Mouse (Mus musculus) neural tube, embryonic 12.5 days (tissue): ENCODE measurements around the gene Rhbdd1. TPM values are rescaled to one million over a fixed set of nuclear protein-coding genes. Genes with fewer than 3 reads are reported as not detected.

Experiments used
- ATAC-seq: fragments of 200-750 bp; cut with Nextera tagmentation; 2 replicates; pipeline ENCODE4 v1.8.0; 2017; ENCODE audit warnings: low read depth, mild to moderate bottlenecking, moderate TSS enrichment, moderate library complexity; ENCODE audit not compliant: low FRiP score
- H3K27ac ChIP-seq: fragments of 300-500 bp; sonication (generic); 2 replicates; pipeline ENCODE4 v1.5.1; 2016
- H3K27me3 ChIP-seq: fragments of 300-500 bp; sonication (generic); replicated peaks from 2 replicates; pipeline ENCODE4 v1.6.1; 2016; ENCODE audit warnings: mild to moderate bottlenecking
- H3K36me3 ChIP-seq: fragments of 300-500 bp; sonication (generic); 2 replicates; pipeline ENCODE4 v1.6.1; 2016; ENCODE audit warnings: mild to moderate bottlenecking
- H3K4me1 ChIP-seq: fragments of 300-500 bp; sonication (generic); 2 replicates; pipeline ENCODE4 v1.6.1; 2016
- H3K4me2 ChIP-seq: fragments of 300-500 bp; sonication (generic); replicated peaks from 2 replicates; pipeline ENCODE4 v1.6.1; 2016; ENCODE audit warnings: mild to moderate bottlenecking
- H3K4me3 ChIP-seq: fragments of 300-500 bp; sonication (generic); 2 replicates; pipeline ENCODE4 v1.5.1; 2016
- H3K9ac ChIP-seq: fragments of 300-500 bp; sonication (generic); 2 replicates; pipeline ENCODE4 v1.6.1; 2016; ENCODE audit warnings: mild to moderate bottlenecking
- H3K9me3 ChIP-seq: fragments of 300-500 bp; sonication (generic); 2 replicates; pipeline ENCODE4 v1.6.1; 2016; ENCODE audit warnings: mild to moderate bottlenecking
- WGBS: fragments of 180-500 bp; shearing (Covaris S2); methylation state at CpG from one replicate; pipeline ENCODE4 v1.1.7; 2016; 5-methylcytosine and 5-hydroxymethylcytosine counted together
- polyA plus RNA-seq: library from polyadenylated mRNA; unstranded; fragments of >200 nt; fragmentation: Nextera tagmentation; extraction: Ambion mirVana; gene quantifications from 2 replicates; pipeline ENCODE4 v1.2.1, GENCODE M21; 2016

Rhbdd1 gene
- polyA plus RNA-seq, 1 experiment from 2014 or later: 9.5 TPM

GRCm38 (mm10) chr1:82451927-82452651, 135.8 kb downstream of the Rhbdd1 start:
- Histone ChIP-seq H3K4me3 (no peak overlapping the region), H3K27me3 (no peaks in the 10 kb centered on the region), H3K9ac (no peak overlapping the region), H3K4me2 (no peak overlapping the region), H3K36me3 (no peaks in the 10 kb centered on the region), H3K27ac (no peak overlapping the region), H3K4me1 (no peaks in the 10 kb centered on the region), H3K9me3 (no peaks in the 10 kb centered on the region)
- peak; percentile 63 for ATAC-seq
- WGBS: 35% methylated on average over 6 of the region's 6 CpGs

- Histone ChIP-seq H3K27ac (no peak overlapping the region), H3K4me2 (no peak overlapping the region), H3K4me3 (no peak overlapping the region), H3K27me3 (no peaks in the 10 kb centered on the region), H3K9ac (no peak overlapping the region), H3K9me3 (no peaks in the 10 kb centered on the region), H3K4me1 (no peaks in the 10 kb centered on the region), H3K36me3 (no peaks in the 10 kb centered on the region)
- WGBS: 90% methylated on average over 3 of the region's 3 CpGs
- ATAC-seq: no peak
These were observed 137.8 kb downstream of the Rhbdd1 start for GRCm38 (mm10) chr1:82454031-82454430.

GRCm38 (mm10) chr1:82459350-82459749, 143.1 kb downstream of the Rhbdd1 start:
- no peak overlapping the region for H3K4me3 ChIP-seq
- H3K4me1 ChIP-seq: no peaks in the 10 kb centered on the region
- no peaks in the 10 kb centered on the region for H3K36me3 ChIP-seq
- H3K27ac ChIP-seq: no peak overlapping the region
- H3K9me3 ChIP-seq: no peaks in the 10 kb centered on the region
- 82% methylated on average over 4 of the region's 4 CpGs for WGBS
- H3K27me3 ChIP-seq: no peaks in the 10 kb centered on the region
- H3K4me2 ChIP-seq: no peak overlapping the region
- no peak for ATAC-seq
- no peak overlapping the region for H3K9ac ChIP-seq

GRCm38 (mm10) chr1:82459926-82460325, 143.7 kb downstream of the Rhbdd1 start:
- Histone ChIP-seq H3K4me3 (no peak overlapping the region), H3K9ac (no peak overlapping the region), H3K27ac (no peak overlapping the region), H3K4me1 (no peaks in the 10 kb centered on the region), H3K27me3 (no peaks in the 10 kb centered on the region), H3K9me3 (no peaks in the 10 kb centered on the region), H3K36me3 (no peaks in the 10 kb centered on the region), H3K4me2 (no peak overlapping the region)
- 86% methylated on average over 2 of the region's 2 CpGs for WGBS
- ATAC-seq: no peak

- no peaks in the 10 kb centered on the region for H3K27me3 ChIP-seq
- H3K36me3 ChIP-seq: no peaks in the 10 kb centered on the region
- H3K9me3 ChIP-seq: no peaks in the 10 kb centered on the region
- no peak overlapping the region for H3K27ac ChIP-seq
- no peak overlapping the region for H3K9ac ChIP-seq
- WGBS: 87% methylated on average over 4 of the region's 4 CpGs
- peaks cover 5% of the 10 kb centered on the region; the same call in 1 of the 2 replicates for H3K4me1 ChIP-seq
- ATAC-seq: no peak
- H3K4me2 ChIP-seq: no peak overlapping the region
- no peak overlapping the region for H3K4me3 ChIP-seq
These were observed 144.8 kb downstream of the Rhbdd1 start for GRCm38 (mm10) chr1:82461041-82461440.

GRCm38 (mm10) chr1:82465321-82465853, 149.1 kb downstream of the Rhbdd1 start:
- WGBS: 48% methylated on average over 6 of the region's 6 CpGs
- no peaks in the 10 kb centered on the region for H3K27me3 ChIP-seq
- H3K9ac ChIP-seq: no peak overlapping the region
- H3K9me3 ChIP-seq: no peaks in the 10 kb centered on the region
- no peak overlapping the region for H3K4me2 ChIP-seq
- H3K27ac ChIP-seq: no peak overlapping the region
- H3K4me1 ChIP-seq: peaks cover 5% of the 10 kb centered on the region; the same call in 1 of the 2 replicates
- H3K36me3 ChIP-seq: no peaks in the 10 kb centered on the region
- no peak overlapping the region for H3K4me3 ChIP-seq
- ATAC-seq: no peak

GRCm38 (mm10) chr1:82468872-82469271, 152.6 kb downstream of the Rhbdd1 start:
- H3K9me3 ChIP-seq: no peaks in the 10 kb centered on the region
- no peaks in the 10 kb centered on the region for H3K36me3 ChIP-seq
- H3K4me3 ChIP-seq: no peak overlapping the region
- H3K4me1 ChIP-seq: peaks cover 8% of the 10 kb centered on the region
- H3K27ac ChIP-seq: no peak overlapping the region
- H3K9ac ChIP-seq: no peak overlapping the region
- H3K4me2 ChIP-seq: no peak overlapping the region
- WGBS: 83% methylated on average over 6 of the region's 6 CpGs
- no peaks in the 10 kb centered on the region for H3K27me3 ChIP-seq
- ATAC-seq: no peak

- Histone ChIP-seq H3K9ac (no peak overlapping the region), H3K4me2 (no peak overlapping the region), H3K4me3 (no peak overlapping the region), H3K4me1 (peaks cover 17% of the 10 kb centered on the region), H3K27ac (no peak overlapping the region), H3K27me3 (no peaks in the 10 kb centered on the region), H3K36me3 (no peaks in the 10 kb centered on the region), H3K9me3 (no peaks in the 10 kb centered on the region)
- no peak for ATAC-seq
- WGBS: 92% methylated on average over 10 of the region's 10 CpGs
These were observed 154.4 kb downstream of the Rhbdd1 start for GRCm38 (mm10) chr1:82470516-82471225.

GRCm38 (mm10) chr1:82473467-82473866, 157.2 kb downstream of the Rhbdd1 start:
- Histone ChIP-seq H3K27ac (no peak overlapping the region), H3K27me3 (no peaks in the 10 kb centered on the region), H3K4me1 (peaks cover 29% of the 10 kb centered on the region), H3K4me3 (no peak overlapping the region), H3K9ac (no peak overlapping the region), H3K36me3 (no peaks in the 10 kb centered on the region), H3K9me3 (no peaks in the 10 kb centered on the region), H3K4me2 (no peak overlapping the region)
- no peak for ATAC-seq

- Histone ChIP-seq H3K9me3 (no peaks in the 10 kb centered on the region), H3K9ac (no peak overlapping the region), H3K36me3 (no peaks in the 10 kb centered on the region), H3K27me3 (no peaks in the 10 kb centered on the region), H3K27ac (no peak overlapping the region), H3K4me2 (no peak overlapping the region), H3K4me1 (peaks cover 29% of the 10 kb centered on the region), H3K4me3 (no peak overlapping the region)
- WGBS: 11% methylated on average over 4 of the region's 4 CpGs
- peak; percentile 66; the same call in 1 of the 2 replicates for ATAC-seq
These were observed 158.3 kb downstream of the Rhbdd1 start for GRCm38 (mm10) chr1:82474461-82474961.

GRCm38 (mm10) chr1:82475254-82475653, 159.0 kb downstream of the Rhbdd1 start:
- H3K36me3 ChIP-seq: no peaks in the 10 kb centered on the region
- no peak overlapping the region for H3K4me3 ChIP-seq
- H3K9me3 ChIP-seq: no peaks in the 10 kb centered on the region
- no peak overlapping the region for H3K9ac ChIP-seq
- H3K4me2 ChIP-seq: no peak overlapping the region
- no peak overlapping the region for H3K27ac ChIP-seq
- ATAC-seq: no peak
- H3K27me3 ChIP-seq: no peaks in the 10 kb centered on the region
- 37% methylated on average over 5 of the region's 5 CpGs for WGBS
- peaks cover 29% of the 10 kb centered on the region for H3K4me1 ChIP-seq

- no peaks in the 10 kb centered on the region for H3K36me3 ChIP-seq
- no peak overlapping the region for H3K27ac ChIP-seq
- H3K4me1 ChIP-seq: peaks cover 29% of the 10 kb centered on the region
- H3K9me3 ChIP-seq: no peaks in the 10 kb centered on the region
- H3K4me3 ChIP-seq: no peak overlapping the region
- no peaks in the 10 kb centered on the region for H3K27me3 ChIP-seq
- peak overlapping the region; percentile 25; the same call in 1 of the 2 replicates for H3K4me2 ChIP-seq
- ATAC-seq: 0 out of 2 replicates have a peak, but pooled peaks have one; percentile 14
- no peak overlapping the region for H3K9ac ChIP-seq
- WGBS: 53% methylated on average over 4 of the region's 4 CpGs
These were observed 159.6 kb downstream of the Rhbdd1 start for GRCm38 (mm10) chr1:82475821-82476220.
